Mouse (Mus musculus): ENCODE data around the gene Eci1.

DNA sequence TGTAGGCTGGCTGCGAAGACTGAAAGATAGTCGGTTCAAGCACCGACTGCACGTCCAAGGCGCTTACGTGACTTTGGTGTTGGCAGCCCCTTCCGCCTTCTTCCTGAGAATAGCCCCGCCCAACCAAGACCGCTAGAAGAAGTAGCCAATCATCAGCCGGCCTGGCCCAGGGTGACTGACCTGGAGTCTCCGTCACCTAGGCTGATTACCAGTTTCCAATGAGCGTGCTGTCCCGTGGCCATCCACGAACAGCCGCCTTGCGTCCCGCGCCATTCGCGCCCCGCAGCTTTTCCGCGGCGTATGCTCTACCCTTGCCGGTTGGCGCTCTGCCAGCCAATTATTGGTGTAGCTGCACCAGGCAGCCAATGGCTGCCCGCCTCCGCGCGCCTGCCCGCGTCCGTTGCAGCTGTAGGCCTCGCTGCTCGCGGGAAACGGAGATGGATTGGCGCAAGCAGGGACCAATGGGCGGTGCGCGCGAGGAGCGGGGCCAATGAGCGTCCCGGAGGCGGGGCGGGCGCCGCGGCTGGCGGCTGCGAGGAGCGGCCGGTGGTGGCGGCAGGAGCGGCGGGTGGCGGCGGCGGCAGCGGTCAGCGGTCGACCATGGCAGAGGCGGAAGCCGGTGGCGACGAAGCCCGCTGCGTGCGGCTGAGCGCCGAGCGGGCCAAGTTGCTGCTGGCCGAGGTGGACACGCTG is 43.6 kb downstream of the Eci1 start, which contains the start of the genes E4f1 and Pgp:
- TF ChIP-seq CTCF (IDR thresholded peaks at IDR 0.05; ENCODE audit: extremely low read depth, insufficient read depth, insufficient read length, insufficient replicate concordance) (no peak), POLR2A (IDR thresholded peaks at IDR 0.05; ENCODE audit: low read depth, low read length) (peak; percentile 63)

Data from spleen, adult 2 months (tissue).